In genomic region chr15:96743257-96743656, GRCm38 (mm10) we compare ENCODE assay signal across 9 mouse cellular contexts. TPM values are rescaled to one million over a fixed set of nuclear protein-coding genes. Genes with fewer than 3 reads are reported as not detected.
DNase-seq lines count a peak whose midpoint lies in the region; ATAC-seq and TF ChIP-seq lines count a peak whose summit lies in the region.
"Had no signal": no experiment of that assay in that cellular context is flagged by ENCODE, and none has a peak within 500 bp of the region (broad histone marks: within the 10 kb centered on the region; RNA-seq: fewer than 3 reads in every experiment).

No protein-coding gene starts in this region.

- no peaks in the 10 kb centered on the region for H3K9me3 ChIP-seq in intestine, embryonic 16.5 days (ENCODE audit: control insufficient read depth, low read length)
- peaks cover 2% of the 10 kb centered on the region; the same call in 1 of the 2 replicates for H3K9me3 ChIP-seq in lung, embryonic 16.5 days (ENCODE audit: control insufficient read depth, low read length)
- H3K9me3 ChIP-seq in hindbrain, embryonic 10.5 days: no peaks in the 10 kb centered on the region
- H3K9me3 ChIP-seq in forebrain, embryonic 11.5 days (ENCODE audit: control insufficient read depth, low read length): no peaks in the 10 kb centered on the region

- H3K27ac ChIP-seq in intestine, embryonic 16.5 days (ENCODE audit: low read length): peak overlapping the region; percentile 53
- H3K27ac ChIP-seq in lung, embryonic 16.5 days (ENCODE audit: low read length): peak overlapping the region; percentile 62
- no peak overlapping the region for H3K27ac ChIP-seq in hindbrain, embryonic 10.5 days
- H3K27ac ChIP-seq in forebrain, embryonic 11.5 days (ENCODE audit: low read depth, low read length): no peak overlapping the region
- no peak overlapping the region for H3K27ac ChIP-seq in thymus, adult 2 months (ENCODE audit: control insufficient read depth, insufficient read depth, low read length)

- H3K4me3 ChIP-seq in intestine, embryonic 16.5 days (ENCODE audit: low read length): no peak overlapping the region
- H3K4me3 ChIP-seq in lung, embryonic 16.5 days (ENCODE audit: low read length): no peak overlapping the region
- no peak overlapping the region for H3K4me3 ChIP-seq in hindbrain, embryonic 10.5 days
- no peak overlapping the region for H3K4me3 ChIP-seq in forebrain, embryonic 11.5 days (ENCODE audit: low read depth, low read length)
- no peak overlapping the region for H3K4me3 ChIP-seq in thymus, adult 2 months (ENCODE audit: control insufficient read depth, insufficient read depth, low read length)

- no peak for TF ChIP-seq POLR2A in thymus, adult 2 months (IDR thresholded peaks at IDR 0.05; ENCODE audit: control insufficient read depth, extremely low read depth, insufficient read depth, low read length, poor library complexity)

- no peak for TF ChIP-seq CTCF in thymus, adult 2 months (IDR thresholded peaks at IDR 0.05; ENCODE audit: borderline replicate concordance, control insufficient read depth, extremely low read depth, insufficient read depth, low read length, poor library complexity)

- peaks cover 16% of the 10 kb centered on the region for H3K4me1 ChIP-seq in intestine, embryonic 16.5 days (ENCODE audit: control insufficient read depth, insufficient read depth, low read length)
- peaks cover 16% of the 10 kb centered on the region for H3K4me1 ChIP-seq in lung, embryonic 16.5 days (replicated peaks; ENCODE audit: control insufficient read depth, insufficient read depth, low read length)
- H3K4me1 ChIP-seq in hindbrain, embryonic 10.5 days (replicated peaks): no peaks in the 10 kb centered on the region
- H3K4me1 ChIP-seq in forebrain, embryonic 11.5 days (replicated peaks; ENCODE audit: control insufficient read depth, insufficient read depth, low read length): no peaks in the 10 kb centered on the region
- H3K4me1 ChIP-seq in thymus, adult 2 months (replicated peaks; ENCODE audit: control insufficient read depth, insufficient read depth, low read length): no peaks in the 10 kb centered on the region

- H3K4me2 ChIP-seq in intestine, embryonic 16.5 days (ENCODE audit: low read depth, low read length): no peak overlapping the region
- no peak overlapping the region for H3K4me2 ChIP-seq in lung, embryonic 16.5 days (ENCODE audit: low read depth, low read length)
- H3K4me2 ChIP-seq in forebrain, embryonic 11.5 days (ENCODE audit: low read depth, low read length, severe bottlenecking): no peak overlapping the region

- DNase-seq in urinary bladder, adult 2 months (ENCODE audit: low spot score): peak; percentile 33
- no peak for DNase-seq in urinary bladder, postnatal 10 days (ENCODE audit: low spot score)
- DNase-seq in yolk sac, embryonic 10.5 days (ENCODE audit: low spot score): peak; percentile 69
- DNase-seq in hindbrain, embryonic 10.5 days (ENCODE audit: low spot score): no peak
- DNase-seq in forebrain, embryonic 11.5 days (ENCODE audit: low spot score): no peak
- no peak for DNase-seq in thymus, adult 2 months
- DNase-seq: cerebellum, postnatal 36 days had no signal

- no peak overlapping the region; the same call in 1 of the 2 replicates for H3K9ac ChIP-seq in intestine, embryonic 16.5 days (ENCODE audit: low read depth, low read length)
- no peak overlapping the region; the same call in 1 of the 2 replicates for H3K9ac ChIP-seq in lung, embryonic 16.5 days (ENCODE audit: low read length)
- H3K9ac ChIP-seq in forebrain, embryonic 11.5 days (ENCODE audit: low read length): no peak overlapping the region

- no peaks in the 10 kb centered on the region for H3K27me3 ChIP-seq in intestine, embryonic 16.5 days (replicated peaks; ENCODE audit: control insufficient read depth, insufficient read depth, low read length)
- no peaks in the 10 kb centered on the region for H3K27me3 ChIP-seq in lung, embryonic 16.5 days (ENCODE audit: control insufficient read depth, insufficient read depth, low read depth, low read length)
- no peaks in the 10 kb centered on the region for H3K27me3 ChIP-seq in hindbrain, embryonic 10.5 days (ENCODE audit: insufficient read depth, poor library complexity, severe bottlenecking)
- H3K27me3 ChIP-seq in forebrain, embryonic 11.5 days (ENCODE audit: control insufficient read depth, insufficient read depth, low read length): no peaks in the 10 kb centered on the region
- H3K27me3 ChIP-seq in thymus, adult 2 months (ENCODE audit: control insufficient read depth, insufficient read depth, low read length): no peaks in the 10 kb centered on the region

- peak; percentile 90 for ATAC-seq in intestine, embryonic 16.5 days
- ATAC-seq in lung, embryonic 16.5 days (ENCODE audit: low read depth): peak; percentile 59
- ATAC-seq in forebrain, embryonic 11.5 days (replicated peaks; ENCODE audit: low FRiP score): no peak

- no peaks in the 10 kb centered on the region for H3K36me3 ChIP-seq in intestine, embryonic 16.5 days (ENCODE audit: control insufficient read depth, insufficient read depth, low read length)
- H3K36me3 ChIP-seq in lung, embryonic 16.5 days (ENCODE audit: control insufficient read depth, insufficient read depth, low read length): no peaks in the 10 kb centered on the region
- H3K36me3 ChIP-seq in hindbrain, embryonic 10.5 days: no peaks in the 10 kb centered on the region
- no peaks in the 10 kb centered on the region for H3K36me3 ChIP-seq in forebrain, embryonic 11.5 days (ENCODE audit: control insufficient read depth, insufficient read depth, low read length)
- no peaks in the 10 kb centered on the region for H3K36me3 ChIP-seq in thymus, adult 2 months (ENCODE audit: control insufficient read depth, insufficient read depth, low read length)

- 53% methylated on average over 6 of the region's 6 CpGs for WGBS in intestine, embryonic 16.5 days
- WGBS in lung, embryonic 16.5 days: 48% methylated on average over 6 of the region's 6 CpGs
- WGBS in hindbrain, embryonic 10.5 days: 91% methylated on average over 6 of the region's 6 CpGs
- WGBS in forebrain, embryonic 11.5 days: 90% methylated on average over 6 of the region's 6 CpGs
- WGBS in thymus, adult 2 months: 87% methylated on average over 6 of the region's 6 CpGs

RNA-seq across cellular contexts. Expression of gene Slc38a2, which starts 43.7 kb away (rescaled TPM):
- 89.3 and 90.6 TPM in 2 replicates for polyA plus RNA-seq in urinary bladder, adult 2 months (2012; rRNA removed)
- polyA plus RNA-seq in intestine, embryonic 16.5 days (2015; fragmentation: Nextera tagmentation; extraction: Ambion mirVana): 74.2 and 78.7 TPM in 2 replicates
- 143 and 155 TPM in 2 replicates for polyA plus RNA-seq in lung, embryonic 16.5 days (2015; fragmentation: Nextera tagmentation; extraction: Ambion mirVana)
- 135 and 156 TPM in 2 replicates for polyA plus RNA-seq in hindbrain, embryonic 10.5 days (2016; fragmentation: Nextera tagmentation; extraction: Ambion mirVana)
- polyA plus RNA-seq in forebrain, embryonic 11.5 days (2014; fragmentation: Nextera tagmentation; extraction: Ambion mirVana): 192 and 220 TPM in 2 replicates
- 105 and 110 TPM in 2 replicates for polyA plus RNA-seq in thymus, adult 2 months (2012; rRNA removed)

Comparison
In these comparisons a context has a peak if more than half of its experiments do, and no peak if none do; other contexts are left out.
1. DNase-seq: peak in urinary bladder, adult 2 months (single experiment) and yolk sac, embryonic 10.5 days (single experiment); none in urinary bladder, postnatal 10 days (single experiment), hindbrain, embryonic 10.5 days (single experiment), forebrain, embryonic 11.5 days (single experiment) and thymus, adult 2 months (single experiment).
2. H3K27ac ChIP-seq: peak in intestine, embryonic 16.5 days (single experiment) and lung, embryonic 16.5 days (single experiment); none in hindbrain, embryonic 10.5 days (single experiment), forebrain, embryonic 11.5 days (single experiment) and thymus, adult 2 months (single experiment).